Mouse (Mus musculus) cerebellum, postnatal 14 days (tissue): Measurements from ENCODE around the gene Pef1.
A peak's percentile ranks its signal among the peaks of the same experiment; 100 is the strongest.

Source experiments
- DNase-seq, 2 experiments: peaks; one replicate each; pipeline ENCODE4 v3.0.0; 2021; ENCODE audit warnings: mixed read lengths in 2 of 2

Pef1 gene

GRCm38 (mm10) chr4:130176156-130176720 lies 73.9 kb downstream of the Pef1 start:
- no peak for DNase-seq

- DNase-seq = peak in 1 of 2 experiments; percentile 26
Measured at GRCm38 (mm10) chr4:130177087-130177486, 74.7 kb downstream of the Pef1 start.

DNA sequence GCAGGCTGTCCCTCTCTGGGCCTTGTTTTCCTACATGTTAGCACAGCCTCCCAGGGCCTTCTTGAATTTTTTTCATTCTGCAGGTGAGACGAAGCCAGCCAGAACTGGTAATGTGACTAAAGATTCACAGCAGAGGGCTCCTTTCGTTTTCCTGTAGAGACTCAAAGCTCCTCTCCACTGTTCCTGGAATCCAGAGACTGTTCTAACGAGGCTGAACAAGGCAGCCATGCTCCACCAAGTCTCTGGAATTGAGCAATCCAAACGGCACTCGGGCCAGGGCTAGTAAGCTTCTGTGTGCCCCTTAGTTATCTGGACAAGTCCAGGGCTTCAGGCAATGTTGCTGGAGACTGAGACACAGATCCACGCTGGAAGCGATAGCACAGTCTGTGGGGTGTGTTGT lies 75.2 kb downstream of the Pef1 start:
- DNase-seq = no peak
